Mouse (Mus musculus): ENCODE data around the gene Slc36a2.

Slc36a2 gene

DNA sequence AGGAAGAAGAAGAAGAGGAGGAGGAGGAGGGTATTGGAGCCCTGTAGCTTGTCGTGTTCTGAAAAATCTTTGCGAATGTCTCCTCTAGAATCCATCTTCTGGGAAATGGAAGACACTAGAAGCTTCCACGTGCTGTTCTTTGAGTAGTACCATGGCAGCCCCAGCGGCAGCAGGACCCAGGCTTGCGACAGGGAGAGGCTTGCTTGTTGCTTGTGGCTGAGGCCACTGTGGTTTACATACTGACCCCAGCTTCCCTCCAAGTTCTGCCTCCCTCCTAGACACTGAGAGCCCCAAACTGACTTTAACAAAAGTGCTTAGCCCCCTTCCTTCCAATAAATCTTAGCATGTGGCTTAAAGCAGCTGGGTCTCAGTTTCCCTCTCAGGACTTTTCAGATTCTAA is 631 bp downstream of the Slc36a2 start:
- no peak for DNase-seq (ENCODE audit: low read depth, low spot score)

- DNase-seq (ENCODE audit: low read depth, low spot score): no peak
These were observed 1.8 kb downstream of the Slc36a2 start for GRCm38 (mm10) chr11:55183124-55183523.

- no peak for DNase-seq (ENCODE audit: low read depth, low spot score)
These were observed 5.0 kb downstream of the Slc36a2 start for GRCm38 (mm10) chr11:55179856-55180255.

DNA sequence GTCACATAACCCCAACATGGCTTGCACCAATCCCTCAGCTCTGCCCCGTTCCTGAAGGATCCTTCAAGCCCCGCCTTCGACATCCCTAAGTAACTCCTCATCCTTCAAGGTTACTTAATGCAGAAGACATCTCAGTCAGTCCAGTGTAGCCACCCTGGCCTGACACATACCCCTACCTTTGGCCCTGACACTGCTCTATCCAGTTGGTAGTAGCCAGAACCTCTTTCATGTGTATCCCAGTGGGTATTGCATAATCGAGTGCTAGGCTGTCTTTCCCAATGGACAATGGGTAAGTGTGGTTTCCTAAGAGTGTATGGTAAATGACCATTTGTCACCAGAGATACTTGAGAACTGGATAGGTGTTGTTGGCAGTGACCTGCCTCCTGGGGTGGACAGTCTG is 6.0 kb downstream of the Slc36a2 start:
- no peak for DNase-seq (ENCODE audit: low read depth, low spot score)

DNA sequence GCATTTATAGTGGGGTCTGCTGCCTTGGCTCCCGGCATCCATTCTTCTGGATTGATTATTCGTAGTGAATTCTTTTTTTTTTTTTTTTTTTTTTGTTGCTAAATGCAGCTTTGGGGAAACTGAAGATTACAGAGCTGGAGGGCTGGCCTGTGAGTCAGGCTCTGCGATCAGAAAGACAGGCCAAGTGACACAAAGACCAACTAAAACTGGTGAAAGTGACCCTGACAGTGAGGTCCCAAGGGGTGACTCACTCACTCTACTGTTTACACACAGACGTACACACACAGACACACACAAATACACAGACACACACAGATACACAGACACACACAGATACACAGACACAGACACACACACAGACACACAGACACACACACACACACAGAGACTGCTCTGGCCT is 14.4 kb downstream of the Slc36a2 start:
- no peak for DNase-seq (ENCODE audit: low read depth, low spot score)

DNA sequence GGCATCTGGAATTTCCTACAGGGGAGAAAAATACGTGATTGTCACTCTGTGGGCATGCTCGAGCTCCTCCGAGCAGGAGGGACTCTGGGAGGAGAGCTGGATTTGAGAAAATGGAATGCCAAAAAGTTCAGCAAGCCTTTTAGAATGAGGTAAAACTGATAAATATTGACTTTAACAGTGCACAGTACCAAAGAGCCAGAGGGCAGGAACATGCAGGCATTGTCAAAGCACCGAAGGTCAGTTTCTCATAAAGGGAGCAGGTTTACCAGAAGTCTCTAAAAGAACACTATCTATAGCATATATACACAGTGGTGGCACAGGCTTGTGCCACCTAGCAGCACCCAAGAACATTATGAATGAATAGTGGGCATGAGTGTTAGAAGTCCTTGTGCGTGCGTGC is 16.0 kb downstream of the Slc36a2 start:
- no peak for DNase-seq (ENCODE audit: low read depth, low spot score)

GRCm38 (mm10) chr11:55168504-55168903 is 16.4 kb downstream of the Slc36a2 start:
- no peak for DNase-seq (ENCODE audit: low read depth, low spot score)

DNA sequence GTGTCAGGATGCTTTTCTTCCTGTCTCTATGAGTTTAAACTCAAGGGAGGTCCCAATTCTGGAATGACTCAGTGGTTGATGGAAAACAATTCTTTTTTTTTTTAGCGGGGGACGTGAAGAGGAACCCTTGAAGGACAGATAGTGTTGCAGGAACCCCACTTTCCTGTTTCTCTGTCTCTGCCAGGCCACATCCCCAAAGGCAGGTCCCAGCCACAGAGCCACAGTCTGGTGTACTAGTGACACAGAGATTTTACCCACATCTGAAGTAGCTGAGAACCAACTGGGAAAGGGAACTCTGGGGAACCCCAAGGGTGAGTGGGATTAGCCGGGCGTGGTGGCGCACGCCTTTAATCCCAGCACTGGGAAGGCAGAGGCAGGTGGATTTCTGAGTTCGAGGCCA is 19.1 kb downstream of the Slc36a2 start:
- no peak for DNase-seq (ENCODE audit: low read depth, low spot score)

DNA sequence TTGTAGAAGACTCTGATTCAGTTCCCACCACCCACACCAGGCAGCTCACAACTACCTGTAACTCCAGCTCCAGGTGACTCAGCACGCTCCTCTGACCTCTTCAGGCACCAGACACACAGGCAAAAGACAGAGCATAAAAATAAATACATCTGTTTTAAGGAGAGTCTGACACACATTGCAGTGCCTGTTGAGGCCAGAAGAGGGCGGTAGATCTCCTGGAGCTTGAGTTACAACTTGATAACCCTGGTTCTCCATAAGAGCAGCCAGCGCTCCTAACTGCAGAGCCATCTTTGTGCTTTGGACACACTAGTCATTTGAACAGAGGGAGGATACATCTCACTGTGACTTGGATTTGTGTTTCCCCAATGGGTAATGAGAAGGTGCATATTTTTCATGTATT is 20.2 kb downstream of the Slc36a2 start:
- peak; percentile 48 for DNase-seq (ENCODE audit: low read depth, low spot score)

DNA sequence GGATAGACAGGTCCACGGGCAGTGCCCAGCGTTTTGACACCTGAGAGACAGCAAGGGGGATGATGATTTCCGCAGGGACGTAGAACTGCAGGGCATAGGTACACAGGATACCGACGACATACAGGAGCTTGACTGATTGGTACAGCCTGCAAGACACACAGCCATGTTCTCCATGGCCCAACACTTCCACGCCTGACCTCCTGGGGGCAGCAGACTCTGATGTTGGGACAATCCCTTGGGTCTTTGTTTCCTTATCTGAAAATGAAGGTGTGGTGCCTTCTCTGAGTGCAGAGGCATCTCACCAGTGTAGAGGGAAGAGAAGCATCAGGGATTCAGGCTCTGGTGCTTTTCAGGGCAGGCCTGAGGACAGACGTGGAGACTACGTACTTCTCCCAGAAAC is 22.2 kb downstream of the Slc36a2 start:
- peak; percentile 25 for DNase-seq (ENCODE audit: low read depth, low spot score)

GRCm38 (mm10) chr11:55158785-55159359 is 26.0 kb downstream of the Slc36a2 start:
- DNase-seq (ENCODE audit: low read depth, low spot score): peak; percentile 73

GRCm38 (mm10) chr11:55155070-55155421 is 29.8 kb downstream of the Slc36a2 start:
- DNase-seq (ENCODE audit: low read depth, low spot score): no peak

DNA sequence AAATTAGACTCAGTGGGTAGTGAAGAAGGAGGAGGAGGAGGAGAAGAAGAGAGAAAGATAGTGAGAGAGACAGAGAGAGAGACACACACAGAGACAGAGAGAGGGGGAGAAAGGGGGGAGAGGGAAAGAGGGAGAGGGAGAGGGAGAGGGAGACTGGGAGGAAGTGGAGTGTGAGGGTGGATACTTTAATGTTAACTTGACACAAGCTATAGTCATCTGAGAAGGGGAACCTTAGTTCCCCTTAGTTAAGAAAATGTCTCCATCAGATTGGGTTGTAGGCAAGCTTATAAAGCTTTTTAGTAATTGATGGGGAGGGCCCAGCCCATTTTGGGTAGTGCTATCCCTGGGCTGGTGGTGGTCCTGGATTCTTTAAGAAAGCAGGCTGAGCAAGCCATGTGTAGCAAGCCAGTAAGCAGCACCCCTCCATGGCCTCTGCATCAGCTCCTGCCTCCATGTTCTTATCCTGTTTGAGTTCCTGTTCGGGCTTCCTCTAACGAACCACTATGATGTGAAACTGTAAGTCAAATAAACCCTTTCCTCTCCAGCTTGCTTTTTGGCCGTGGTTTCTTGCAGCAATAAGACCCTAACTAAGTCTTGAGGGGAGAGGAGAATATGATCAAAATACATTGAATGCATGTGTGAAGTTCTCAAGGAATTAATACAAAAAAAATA is 30.3 kb downstream of the Slc36a2 start:
- DNase-seq (ENCODE audit: low read depth, low spot score): no peak

DNA sequence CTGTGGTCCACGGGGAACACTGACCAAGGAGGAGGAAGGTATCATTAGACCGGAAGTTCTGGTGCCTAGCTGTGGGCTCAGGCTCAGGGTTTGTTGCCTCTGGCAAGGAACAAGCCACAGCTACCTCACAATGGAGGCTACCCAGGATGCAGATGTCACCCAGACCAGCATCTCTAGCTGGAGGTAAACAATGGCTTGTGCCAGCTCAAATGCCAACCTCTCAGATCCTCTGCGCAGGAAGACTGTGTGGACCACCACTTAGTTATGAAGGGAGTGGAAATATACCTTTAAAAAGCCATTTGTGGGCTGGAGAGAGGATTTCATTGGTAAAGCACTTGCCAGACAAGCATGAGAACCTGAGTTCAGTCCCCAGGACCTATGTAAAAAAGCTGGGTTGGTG is 33.3 kb downstream of the Slc36a2 start, which contains the start of gene Slc36a3:
Gene Slc36a3 (minus strand): TSS at position 101 of the 400 bp plus-strand sequence.
- no peak for DNase-seq (ENCODE audit: low read depth, low spot score)

DNA sequence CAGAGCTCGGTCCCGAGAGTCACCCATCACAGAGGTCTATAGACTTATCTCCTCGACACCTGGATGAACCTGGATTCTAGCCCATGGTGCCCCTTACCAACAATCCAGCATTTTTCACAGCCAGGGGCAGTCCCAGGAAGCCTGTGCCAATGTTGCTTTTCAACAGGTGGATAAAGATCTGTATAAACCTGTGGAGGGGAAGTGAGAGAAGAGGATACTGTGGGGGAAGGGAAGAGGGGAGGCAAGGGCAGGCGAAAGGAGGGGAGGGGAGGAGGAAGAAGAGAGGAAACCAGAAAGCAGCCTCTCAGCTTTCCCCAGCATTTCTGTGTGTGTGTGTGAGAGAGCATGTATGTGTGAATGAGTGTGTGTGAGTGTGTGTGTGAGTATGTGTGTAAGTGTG is 36.4 kb downstream of the Slc36a2 start:
- DNase-seq (ENCODE audit: low read depth, low spot score): no peak

DNA sequence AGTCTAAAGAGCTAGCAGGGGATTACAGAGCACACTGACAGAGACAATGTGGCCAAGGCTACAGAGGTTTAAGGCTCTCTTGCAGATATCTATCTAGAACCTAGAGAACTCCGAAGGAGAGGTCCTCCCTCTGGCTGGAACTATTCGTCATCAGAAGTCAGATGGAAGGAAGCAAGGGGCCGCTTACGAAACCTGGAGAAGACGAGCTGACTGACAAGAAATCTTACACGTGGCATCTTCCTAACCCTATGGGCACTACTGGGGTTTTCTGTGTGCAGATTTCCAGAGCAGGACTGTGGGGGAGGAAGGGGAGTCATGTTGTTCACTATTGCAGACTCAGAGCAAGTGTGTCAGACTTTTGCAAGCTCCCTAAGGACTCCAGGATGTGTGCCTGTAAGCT is 37.5 kb downstream of the Slc36a2 start:
- no peak for DNase-seq (ENCODE audit: low read depth, low spot score)

GRCm38 (mm10) chr11:55146855-55147254 is 38.0 kb downstream of the Slc36a2 start:
- DNase-seq (ENCODE audit: low read depth, low spot score): no peak

DNA sequence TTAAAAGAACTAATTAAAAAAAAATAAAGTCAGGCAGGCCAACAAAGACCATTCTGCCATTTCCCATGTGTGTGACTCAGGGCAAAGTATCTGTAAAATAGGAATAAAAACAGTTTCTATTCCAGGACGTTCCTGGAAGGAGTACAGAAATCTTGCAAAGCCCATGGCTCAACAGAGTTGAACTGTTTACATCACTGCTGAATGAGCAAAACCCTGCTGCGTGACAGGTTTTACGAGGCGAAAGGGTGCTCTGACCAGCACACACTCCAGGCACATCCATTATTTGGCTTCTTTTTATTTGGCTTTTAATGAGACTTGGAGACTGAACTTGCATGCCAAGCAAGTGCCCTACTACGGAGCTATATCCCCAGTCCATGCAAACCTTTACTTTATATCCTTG is 40.9 kb downstream of the Slc36a2 start:
- no peak for DNase-seq (ENCODE audit: low read depth, low spot score)

- no peak for DNase-seq (ENCODE audit: low read depth, low spot score)
These were observed 43.4 kb downstream of the Slc36a2 start for GRCm38 (mm10) chr11:55141502-55141901.

- DNase-seq (ENCODE audit: low read depth, low spot score): no peak
These were observed 47.2 kb downstream of the Slc36a2 start for GRCm38 (mm10) chr11:55137646-55138045.

DNA sequence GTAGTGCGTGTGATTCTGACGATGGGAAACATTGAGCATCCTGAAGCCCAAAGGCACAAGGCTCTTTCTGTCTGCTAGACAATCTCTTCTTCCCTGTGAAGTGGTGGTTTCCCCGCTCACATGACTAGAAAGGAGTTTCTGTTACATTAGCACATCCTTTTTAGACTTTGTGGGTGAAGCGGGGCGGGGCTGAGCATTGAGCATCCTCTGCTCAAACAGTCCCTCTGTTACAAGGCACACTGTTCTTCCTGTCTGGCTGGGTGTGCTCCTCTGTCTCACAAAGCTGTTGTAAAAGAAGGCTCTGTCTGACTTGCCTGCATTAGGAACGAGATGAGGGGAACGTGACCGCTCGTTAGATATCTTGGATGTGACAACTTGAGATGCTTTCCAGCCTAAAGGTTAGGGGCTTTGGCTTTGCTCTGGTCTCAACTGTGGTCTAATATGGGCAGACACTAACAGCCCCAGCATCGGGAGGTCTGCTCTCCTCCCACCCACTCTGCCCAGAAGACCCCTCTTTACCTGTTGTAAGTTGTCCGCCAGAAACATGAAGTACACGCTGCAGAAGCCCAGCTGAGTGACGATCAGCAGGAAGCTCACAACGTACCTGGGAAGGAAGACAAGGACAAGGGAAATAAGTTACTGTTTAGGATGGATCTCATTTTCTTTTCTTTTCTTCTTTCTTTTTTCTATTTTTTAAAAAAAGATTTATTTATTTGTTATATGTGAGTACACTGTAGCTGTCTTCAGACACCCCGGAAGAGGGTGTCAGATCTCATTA is 47.9 kb downstream of the Slc36a2 start:
- DNase-seq (ENCODE audit: low read depth, low spot score): no peak

DNA sequence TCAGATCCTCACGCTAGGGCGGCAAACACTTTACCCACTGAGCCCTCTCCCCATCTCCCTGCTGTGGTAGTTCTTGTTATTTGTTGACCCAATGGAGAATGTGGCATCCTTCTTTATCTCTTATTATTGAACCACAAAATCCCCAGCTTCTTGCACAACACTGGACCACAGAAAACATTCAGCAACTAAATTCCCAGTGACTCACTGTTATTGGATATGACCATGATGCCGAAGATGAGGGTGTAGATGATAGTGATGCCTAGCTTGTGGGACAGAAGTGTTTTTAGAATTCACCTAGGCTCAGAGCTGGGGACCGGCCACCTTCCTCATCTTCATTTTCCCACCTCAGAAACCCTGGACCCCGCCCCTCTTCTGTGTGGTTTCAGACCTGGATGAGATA is 50.0 kb downstream of the Slc36a2 start:
- no peak for DNase-seq (ENCODE audit: low read depth, low spot score)

- DNase-seq (ENCODE audit: low read depth, low spot score): no peak
These were observed 50.5 kb downstream of the Slc36a2 start for GRCm38 (mm10) chr11:55134407-55134806.

All from mesoderm, embryonic 11.5 days (tissue).